Mouse (Mus musculus) gastrocnemius, postnatal 14 days (tissue): ENCODE measurements at regions not wholly inside any gene's neighbourhood (a gene's known extent, or its start where the extent isn't known, plus 50 kb on each side); places are given as distances from the start of the nearest gene placed in this dataset.

ENCODE experiments used
- DNase-seq: peaks from one replicate; pipeline ENCODE4 v3.0.0; 2021; ENCODE audit warnings: mixed read lengths
- intact Hi-C: fragments of 180-260 bp; cut with DNase I; formaldehyde crosslinking; loops from one replicate; pipeline ENCODE4 v1.15.1; 2025; ENCODE audit warnings: low total_unique reads

DNA sequence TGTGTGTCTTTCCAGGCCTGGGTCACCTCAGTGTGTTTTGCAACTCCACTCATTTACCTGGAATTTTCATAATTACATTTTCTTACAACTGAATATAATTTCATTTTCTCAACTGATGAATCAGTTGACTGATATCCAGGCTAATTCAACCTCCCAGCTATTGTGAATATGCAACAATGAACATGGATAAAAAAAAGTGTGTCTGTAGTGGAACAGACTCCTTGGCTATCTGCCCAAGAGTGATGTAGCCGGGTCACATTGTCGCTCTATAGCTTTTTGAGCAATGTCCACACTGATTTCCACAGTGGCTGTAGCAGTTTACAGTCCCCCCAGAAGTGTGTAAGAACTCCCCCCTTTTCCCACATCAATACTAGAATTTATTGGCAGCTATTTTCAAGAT lies 162.4 kb downstream of the Gm19935 start:
- no peak for DNase-seq
- intact Hi-C loops: loop anchor here (5.0 kb wide), 1 partner anchor 652 kb away; no protein-coding TSS in a partner anchor

GRCm38 (mm10) chr8:90642392-90642791 lies 174.8 kb downstream of the Gm19935 start:
- DNase-seq: no peak
- intact Hi-C loops: no loop called here

DNA sequence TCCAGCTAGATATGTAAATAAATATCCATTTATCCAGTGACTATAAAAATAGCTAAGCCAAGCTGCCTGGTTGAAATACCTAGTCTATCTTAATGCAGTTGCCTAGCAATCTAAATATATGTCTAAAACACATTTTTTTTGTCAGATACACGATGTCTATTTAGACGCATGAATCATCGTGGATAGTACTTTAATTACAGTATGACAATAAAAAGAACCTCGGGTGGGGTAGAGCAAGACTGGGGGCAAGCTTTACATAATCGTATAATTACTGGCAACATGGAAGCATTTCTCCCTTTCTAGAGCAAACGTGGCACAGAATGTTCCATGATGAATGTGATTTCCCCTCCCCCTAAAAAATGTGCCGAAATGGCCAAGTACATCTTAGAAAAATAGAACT lies 180.4 kb downstream of the Gm19935 start:
- DNase-seq: no peak
- intact Hi-C loops: no loop called here

DNA sequence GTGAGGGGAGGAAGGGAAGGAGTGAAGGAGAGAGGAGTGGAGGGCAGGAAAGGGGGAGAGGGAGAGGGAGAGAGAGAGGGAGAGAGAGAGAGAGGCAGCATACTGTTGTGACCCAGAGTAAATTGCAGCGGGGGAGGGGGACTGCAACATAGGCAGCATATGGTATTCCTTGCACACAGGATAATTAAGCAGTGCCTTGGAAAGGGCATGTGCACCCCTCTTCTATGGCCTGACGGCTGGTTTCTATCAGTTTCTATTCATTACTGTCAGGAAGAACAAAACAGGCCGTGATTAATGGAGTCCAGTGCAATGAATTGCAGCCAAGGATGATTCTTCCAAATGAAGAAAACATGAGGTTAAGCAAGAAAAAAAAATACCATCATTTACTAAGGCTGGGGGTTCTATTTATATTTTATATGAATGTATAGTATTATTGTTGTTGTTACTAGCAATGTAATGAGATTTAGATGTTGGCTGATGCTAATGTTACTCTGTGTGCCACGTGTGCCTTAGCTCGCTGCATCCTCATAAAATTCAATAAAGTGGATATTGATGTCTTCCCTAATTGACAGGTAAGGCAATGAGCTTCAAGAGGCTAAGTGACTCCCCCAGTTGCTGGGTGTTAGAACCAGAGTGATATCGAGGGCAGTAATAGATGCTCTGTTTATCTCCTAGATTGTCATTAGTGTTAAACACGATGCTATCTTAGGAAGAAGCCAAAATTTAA lies 181.3 kb downstream of the Gm19935 start:
- intact Hi-C loops: no loop called here
- DNase-seq: no peak

- intact Hi-C loops: no loop called here
Observed at GRCm38 (mm10) chr8:90630796-90631195, 186.4 kb downstream of the Gm19935 start.

GRCm38 (mm10) chr8:90608410-90608809 lies 208.8 kb downstream of the Gm19935 start:
- DNase-seq: no peak
- intact Hi-C loops: no loop called here

More at GRCm38 (mm10) chr8:90630796-90631195, 186.4 kb downstream of the Gm19935 start:
- DNase-seq: no peak

DNA sequence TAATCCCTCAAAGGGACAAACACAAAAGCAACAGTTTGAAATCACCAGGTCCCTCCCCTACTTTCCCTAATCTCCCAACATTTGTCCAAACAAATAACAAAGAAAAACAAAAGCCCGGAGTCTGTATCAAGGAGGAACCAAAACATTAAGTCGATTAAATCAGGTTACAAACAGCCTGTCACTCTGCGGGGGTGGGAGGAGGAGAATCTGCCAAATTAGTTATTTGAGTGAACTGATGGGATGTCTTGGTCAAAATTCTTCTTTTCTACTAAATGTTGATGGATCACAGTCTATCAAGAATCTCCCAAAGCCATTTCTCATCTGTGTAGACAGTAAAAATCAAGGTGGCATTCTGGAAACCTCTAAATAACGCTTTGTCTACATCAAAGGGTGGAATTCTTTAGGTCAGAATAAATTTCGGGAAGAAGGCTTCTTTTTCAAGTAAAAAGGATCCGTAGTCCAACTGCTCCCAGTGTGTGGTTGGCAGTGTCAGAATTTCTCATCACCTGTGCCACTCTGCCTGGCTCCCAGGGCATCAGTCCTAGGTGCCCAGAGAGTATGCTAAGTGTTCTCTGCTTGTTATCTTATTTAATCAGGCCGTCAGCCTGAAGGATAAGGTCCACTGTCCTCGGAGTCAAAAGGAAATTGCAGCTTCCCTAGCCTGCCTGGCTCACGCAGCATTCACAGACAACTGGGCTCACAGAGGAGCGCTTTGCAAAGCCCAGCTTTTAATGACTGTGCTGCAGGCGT lies 216.1 kb downstream of the Gm19935 start:
- intact Hi-C loops: no loop called here
- no peak for DNase-seq

- DNase-seq: no peak
- intact Hi-C loops: no loop called here
Observed at GRCm38 (mm10) chr8:90597376-90597775, 219.8 kb downstream of the Gm19935 start.

DNA sequence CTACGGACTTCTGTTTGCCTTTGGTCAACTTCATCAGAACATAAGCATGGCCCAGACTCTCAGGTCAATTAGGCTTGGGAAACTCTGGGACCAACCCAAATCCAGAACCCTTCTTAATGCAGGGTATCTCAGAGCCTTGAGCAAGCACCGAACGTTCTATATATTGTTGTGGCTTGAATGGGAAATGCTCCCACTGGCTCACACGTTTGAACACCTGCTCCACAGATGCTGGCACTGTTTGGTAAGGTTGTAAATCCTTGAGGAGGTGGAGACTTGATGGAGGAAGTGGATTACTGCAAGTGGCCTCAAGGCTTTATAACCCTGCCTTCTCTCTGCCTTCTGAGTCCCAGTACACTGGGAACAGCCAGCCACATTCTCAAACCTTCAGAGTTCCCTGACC lies 231.3 kb upstream of the Tox3 start:
- DNase-seq: no peak
- intact Hi-C loops: no loop called here

GRCm38 (mm10) chr8:90576976-90577375 lies 228.8 kb upstream of the Tox3 start:
- DNase-seq: no peak
- intact Hi-C loops: no loop called here

DNA sequence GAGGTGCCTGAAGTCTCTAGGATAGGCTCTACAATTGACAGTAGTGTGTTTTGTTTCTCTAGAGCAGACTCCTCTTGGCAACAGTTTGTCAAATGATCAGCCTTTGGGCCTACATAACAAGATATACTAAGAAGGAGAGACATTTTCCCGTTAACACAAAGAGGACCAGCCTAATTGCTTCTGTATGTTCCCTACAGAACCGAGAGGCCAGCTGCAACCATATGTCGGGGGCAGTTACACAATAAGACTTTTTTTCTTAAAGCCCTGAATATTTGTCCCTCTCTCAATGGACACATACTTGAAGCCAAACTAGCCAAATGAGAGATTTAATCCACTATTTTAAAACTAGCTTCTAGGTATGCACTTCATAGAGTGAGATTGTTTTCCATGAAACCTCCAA lies 226.5 kb upstream of the Tox3 start:
- intact Hi-C loops: no loop called here
- no peak for DNase-seq

DNA sequence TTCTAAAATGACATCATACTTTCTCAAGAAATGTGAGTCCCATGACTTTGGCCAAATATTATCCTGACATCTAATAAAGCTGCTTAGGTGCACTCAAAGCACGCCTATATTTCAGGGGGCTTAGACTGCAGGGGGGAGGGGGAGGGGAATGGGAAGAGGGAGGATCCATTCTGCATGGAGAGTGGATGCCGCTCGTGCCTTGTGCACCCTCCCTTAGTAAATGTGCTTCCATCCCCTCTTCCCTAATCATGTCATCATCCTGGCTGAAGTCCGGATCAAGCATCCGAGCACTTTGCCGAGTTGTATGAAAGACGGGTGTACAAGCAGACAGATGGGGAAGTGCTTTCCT lies 207.9 kb upstream of the Tox3 start:
- DNase-seq: no peak
- intact Hi-C loops: no loop called here

DNA sequence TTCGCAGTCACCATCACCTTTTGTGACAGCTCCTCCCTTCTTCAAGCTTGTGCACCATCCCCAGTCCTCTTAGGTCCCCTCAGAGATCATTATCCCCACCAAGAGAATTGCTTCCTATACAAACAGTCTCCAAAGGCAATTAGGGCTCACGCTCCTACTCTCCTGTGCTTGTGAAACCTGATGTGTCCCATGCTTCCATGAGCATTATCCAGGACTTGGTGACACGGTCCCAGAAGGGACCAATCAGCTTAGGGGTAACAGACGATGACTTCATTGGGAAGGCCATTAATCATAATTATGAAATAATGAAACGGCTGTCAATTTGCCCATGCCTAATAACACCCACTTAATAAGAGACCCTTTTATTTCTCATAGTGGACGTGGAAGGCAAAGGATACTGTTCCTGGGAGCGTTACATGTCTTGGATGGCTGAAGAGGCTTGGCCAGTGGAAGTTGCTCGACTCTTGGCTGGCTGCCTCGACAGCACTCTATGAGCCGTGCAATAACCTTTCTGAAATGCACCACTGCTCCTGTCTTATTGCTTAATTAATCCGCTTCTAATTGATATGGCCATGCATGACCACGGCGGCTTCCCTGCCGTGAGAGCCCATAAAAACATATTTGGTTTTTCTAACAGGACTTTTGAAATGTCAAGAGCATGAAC lies 207.4 kb upstream of the Tox3 start:
- no peak for DNase-seq

DNA sequence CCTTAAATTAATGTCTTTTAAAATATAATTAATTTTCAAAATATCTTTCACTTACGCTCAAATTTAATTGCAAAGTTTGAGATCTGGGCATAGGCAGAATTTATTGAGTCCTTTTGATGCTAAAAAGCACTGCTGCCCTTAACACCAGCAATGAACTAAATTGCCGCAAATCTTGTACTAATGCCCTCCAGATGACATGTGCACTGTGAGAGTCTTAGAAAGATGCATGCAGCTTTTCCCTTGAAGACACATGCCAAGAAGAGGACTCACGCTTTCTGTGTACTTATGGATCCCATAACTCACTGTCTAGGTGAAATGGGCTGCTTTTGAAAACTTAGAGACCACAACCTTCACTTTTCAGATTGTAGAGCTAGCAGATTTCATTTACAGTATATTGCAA lies 199.1 kb upstream of the Tox3 start:
- DNase-seq: no peak
- intact Hi-C loops: no loop called here

More for the DNA sequence above, 207.4 kb upstream of the Tox3 start:
- intact Hi-C loops: no loop called here

- intact Hi-C loops: no loop called here
- DNase-seq: no peak
Observed at GRCm38 (mm10) chr8:90542619-90543018, 194.5 kb upstream of the Tox3 start.

DNA sequence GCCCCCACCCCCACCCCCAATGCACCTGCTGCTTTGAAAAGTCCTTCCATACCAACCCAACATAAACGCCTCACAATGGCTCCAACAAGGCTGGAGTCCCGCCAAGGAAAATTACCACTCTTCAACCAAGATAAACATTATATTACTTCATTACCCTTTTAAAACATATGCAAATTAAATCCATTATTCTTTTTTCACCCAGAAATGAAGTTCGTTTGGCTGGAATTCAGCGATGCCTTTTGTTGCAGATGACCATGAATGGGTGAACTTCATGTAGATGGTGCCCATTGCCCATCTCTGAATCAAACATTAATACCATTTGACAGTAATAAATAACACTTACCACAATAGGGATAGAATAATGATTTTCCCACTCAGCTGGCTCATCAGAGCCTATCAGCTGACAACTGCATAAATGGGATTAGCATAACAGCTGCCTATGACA lies 188.1 kb upstream of the Tox3 start:
- DNase-seq: no peak
- intact Hi-C loops: no loop called here

DNA sequence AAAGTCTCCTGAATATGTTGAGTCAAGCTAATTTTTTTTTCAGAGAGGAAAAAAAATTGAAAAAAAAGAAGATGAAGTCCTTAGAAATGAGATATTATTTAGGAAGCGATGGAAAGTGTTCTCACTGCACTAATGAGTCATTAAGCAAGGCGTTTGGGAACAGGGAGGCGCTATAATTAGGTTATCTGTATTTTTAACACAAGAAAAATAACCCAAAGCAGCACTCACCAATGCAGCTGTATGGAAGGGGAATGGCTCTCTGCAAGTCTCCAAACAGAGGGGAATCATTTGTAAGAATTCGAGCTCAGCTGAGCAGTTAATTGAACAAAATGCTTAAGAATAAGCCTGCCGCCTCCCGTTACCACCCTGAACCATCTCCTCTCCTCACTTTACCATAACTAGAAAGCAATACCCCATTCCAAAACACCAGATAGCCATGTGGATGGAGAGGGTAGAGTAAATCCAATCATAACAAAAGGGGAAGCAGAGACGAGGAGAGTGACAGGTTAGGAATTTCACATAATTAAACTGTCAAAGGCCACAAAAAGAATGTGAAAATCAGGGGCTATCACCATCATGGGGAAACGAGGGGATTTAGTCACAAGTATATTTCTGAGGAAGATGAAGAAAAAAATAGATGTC lies 187.5 kb upstream of the Tox3 start:
- no peak for DNase-seq
- intact Hi-C loops: no loop called here

DNA sequence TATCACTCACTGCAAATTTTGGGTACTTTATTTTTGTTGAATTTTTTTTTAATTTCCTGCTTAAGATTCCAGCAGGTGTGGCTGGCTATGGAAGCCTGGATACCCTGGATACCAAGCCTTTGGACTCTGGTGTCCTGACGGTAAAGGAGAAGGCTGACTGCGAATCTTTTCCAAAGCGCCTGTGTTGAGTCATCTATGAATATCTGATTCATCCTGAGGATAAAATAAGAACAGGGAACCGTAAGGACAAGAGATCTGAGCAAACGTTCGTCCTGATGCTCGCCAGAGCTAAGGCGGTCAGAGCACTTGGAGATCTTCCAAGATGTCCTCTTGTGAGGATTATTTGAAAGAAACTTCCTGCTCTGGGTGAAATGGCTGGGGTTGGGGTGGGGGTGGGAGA lies 173.2 kb upstream of the Tox3 start:
- intact Hi-C loops: no loop called here

GRCm38 (mm10) chr8:90520186-90520585 lies 172.0 kb upstream of the Tox3 start:
- intact Hi-C loops: no loop called here
- DNase-seq: no peak

More for the DNA sequence above, 173.2 kb upstream of the Tox3 start:
- DNase-seq: no peak

DNA sequence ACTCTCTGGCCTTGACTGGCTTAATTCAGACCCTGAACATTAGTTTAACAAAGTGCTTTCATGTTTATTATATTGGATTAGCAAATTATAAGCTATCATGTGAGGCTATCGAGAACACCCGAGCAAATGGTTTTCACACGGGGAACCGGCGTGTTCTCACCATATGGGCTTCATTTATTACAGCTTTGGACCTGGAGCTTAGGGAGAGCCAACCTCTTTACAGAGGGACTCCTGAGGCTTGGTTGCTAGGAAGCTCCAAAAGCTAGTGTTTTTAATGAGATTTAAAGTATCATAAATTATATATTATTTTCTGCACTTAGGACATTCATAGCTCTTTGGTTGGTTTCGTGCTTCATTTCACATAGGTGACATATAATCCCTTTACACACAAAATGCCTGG lies 171.4 kb upstream of the Tox3 start:
- no peak for DNase-seq
- intact Hi-C loops: no loop called here
